Mouse (Mus musculus): ENCODE measurements around the gene Frrs1l.

Frrs1l gene

GRCm38 (mm10) chr4:56912382-56913001, 77.7 kb downstream of the Frrs1l start:
- DNase-seq: no peak

GRCm38 (mm10) chr4:56909568-56909967, 80.6 kb downstream of the Frrs1l start:
- DNase-seq: no peak

- DNase-seq: no peak
Observed at GRCm38 (mm10) chr4:56907671-56908070, 82.5 kb downstream of the Frrs1l start.

All from B cell, adult 2 months (primary cell).